Mouse (Mus musculus) cortical plate, adult 2 months (tissue): ENCODE data around the gene Krt86. TPM values are rescaled to one million over a fixed set of nuclear protein-coding genes. Genes with fewer than 3 reads are reported as not detected.
A peak's percentile ranks its signal among the peaks of the same experiment; 100 is the strongest.

Source experiments
- H3K27ac ChIP-seq: fragments of 200-500 bp; 2 replicates; pipeline ENCODE4 v1.5.1; 2012; ENCODE audit warnings: low read length, control low read depth, inconsistent platforms; ENCODE audit not compliant: insufficient read depth
- H3K4me1 ChIP-seq: fragments of 200-500 bp; 2 replicates; pipeline ENCODE4 v1.6.1; 2011; ENCODE audit warnings: low read length; ENCODE audit not compliant: control insufficient read depth, insufficient read depth
- H3K4me3 ChIP-seq: fragments of 200-500 bp; 2 replicates; pipeline ENCODE4 v1.5.1; 2011; ENCODE audit warnings: mild to moderate bottlenecking, low read length, control low read depth; ENCODE audit not compliant: insufficient read depth
- CTCF ChIP-seq: fragments of 200-500 bp; IDR thresholded peaks from 2 replicates; pipeline ENCODE4 v1.5.1; 2011; ENCODE audit warnings: mild to moderate bottlenecking, control low read depth, low read length; ENCODE audit not compliant: insufficient read depth; ENCODE audit errors: extremely low read depth
- POLR2A ChIP-seq: fragments of 200-500 bp; IDR thresholded peaks from 2 replicates; pipeline ENCODE4 v1.6.1; 2011; ENCODE audit warnings: mild to moderate bottlenecking, low read length, control low read depth; ENCODE audit not compliant: insufficient read depth; ENCODE audit errors: extremely low read depth
- polyA plus RNA-seq: library from polyadenylated mRNA; depleted of rRNA; stranded (reverse); fragments of >200 nt; gene quantifications from 2 replicates; pipeline ENCODE4 v1.2.3, GENCODE M21; 2012

Gene Krt86
- polyA plus RNA-seq, 1 experiment, result not detected

DNA sequence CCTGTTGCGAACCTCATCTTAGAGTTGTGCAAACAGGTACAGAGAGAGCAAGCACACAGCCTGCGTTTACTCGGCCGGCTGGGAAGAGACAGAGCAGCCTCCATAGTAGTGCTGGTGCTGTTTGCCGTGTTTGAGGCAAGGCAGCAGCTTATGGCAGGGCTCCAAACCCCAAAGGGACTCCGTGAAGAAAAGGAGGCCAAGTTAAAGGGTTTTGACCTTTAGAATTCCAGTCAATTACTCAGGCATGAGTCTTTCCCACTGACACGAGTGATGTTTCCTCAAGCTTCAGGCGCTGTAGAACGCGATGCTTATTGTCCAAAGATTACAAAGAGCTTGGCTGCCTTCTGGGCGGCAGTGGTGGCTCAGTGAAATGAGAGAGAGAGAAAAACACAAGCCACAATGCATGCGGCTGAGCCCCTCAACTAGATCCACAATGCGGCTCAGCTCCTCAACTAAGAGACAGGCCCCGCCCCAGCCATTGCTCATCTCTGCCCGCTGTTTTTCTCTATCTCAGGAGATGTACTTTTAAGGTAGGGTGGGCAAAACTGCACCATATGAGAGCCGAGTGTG, 14.8 kb upstream of the Krt86 start:
- Histone ChIP-seq H3K4me1 (no peaks in the 10 kb centered on the region), H3K4me3 (no peak overlapping the region), H3K27ac (no peak overlapping the region)
- TF ChIP-seq POLR2A (no peak), CTCF (no peak)

DNA sequence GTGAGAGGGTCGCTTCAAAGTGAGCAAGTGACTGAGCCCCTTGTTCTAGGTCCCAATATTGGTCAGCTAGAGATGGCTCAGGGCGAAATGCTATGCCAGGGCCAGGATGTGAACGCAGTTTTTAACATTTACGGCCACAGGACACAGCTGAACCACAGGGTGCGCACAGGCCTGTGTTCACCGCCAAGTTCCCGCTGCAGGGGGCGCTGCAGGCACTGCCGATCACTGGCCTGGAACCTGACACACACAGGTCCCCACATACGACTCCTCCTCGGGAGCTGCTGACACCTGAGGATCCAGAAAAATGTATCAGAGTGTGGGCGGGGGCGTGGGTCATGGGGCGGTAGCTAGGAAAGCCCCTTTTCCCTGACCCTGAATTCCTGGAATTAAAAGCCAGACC, 14.0 kb upstream of the Krt86 start:
- H3K4me3 ChIP-seq, result no peak overlapping the region
- TF ChIP-seq POLR2A, result no peak
- no peak for TF ChIP-seq CTCF
- H3K27ac ChIP-seq, result no peak overlapping the region
- no peaks in the 10 kb centered on the region for H3K4me1 ChIP-seq

GRCm38 (mm10) chr15:101463651-101464050, 9.6 kb upstream of the Krt86 start, which contains the start of gene Krt81:
Gene Krt81, minus strand, starts transcription at chr15:101463751.
- no peak for TF ChIP-seq POLR2A
- TF ChIP-seq CTCF, result no peak
- no peak within 1 kb of the TSS for H3K27ac ChIP-seq
- H3K4me1 ChIP-seq, result no peaks in the 10 kb centered on the region
- no peak within 1 kb of the TSS for H3K4me3 ChIP-seq

DNA sequence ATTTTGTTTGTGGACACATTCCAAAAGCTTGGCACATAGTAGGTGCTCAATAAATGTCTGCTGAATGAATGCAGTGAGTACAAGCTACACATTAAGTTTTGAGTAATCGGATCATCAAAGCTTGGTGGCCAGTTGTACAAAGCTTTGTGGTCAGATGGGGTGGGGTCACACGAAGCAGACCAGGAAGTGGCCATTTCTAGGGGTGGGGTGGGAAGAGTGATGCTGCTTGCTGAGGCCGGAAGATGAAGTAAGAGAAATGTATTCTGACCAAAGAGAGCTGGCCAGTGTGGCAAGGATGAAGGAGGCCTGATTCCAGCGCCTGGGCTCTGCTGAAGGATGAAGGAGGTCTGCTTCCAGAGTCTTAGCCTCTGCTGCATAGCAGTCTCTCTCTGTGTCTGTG, 4.2 kb upstream of the Krt86 start:
- H3K4me3 ChIP-seq, result no peak overlapping the region
- H3K4me1 ChIP-seq, result no peaks in the 10 kb centered on the region
- no peak for TF ChIP-seq POLR2A
- no peak for TF ChIP-seq CTCF
- H3K27ac ChIP-seq, result no peak overlapping the region

DNA sequence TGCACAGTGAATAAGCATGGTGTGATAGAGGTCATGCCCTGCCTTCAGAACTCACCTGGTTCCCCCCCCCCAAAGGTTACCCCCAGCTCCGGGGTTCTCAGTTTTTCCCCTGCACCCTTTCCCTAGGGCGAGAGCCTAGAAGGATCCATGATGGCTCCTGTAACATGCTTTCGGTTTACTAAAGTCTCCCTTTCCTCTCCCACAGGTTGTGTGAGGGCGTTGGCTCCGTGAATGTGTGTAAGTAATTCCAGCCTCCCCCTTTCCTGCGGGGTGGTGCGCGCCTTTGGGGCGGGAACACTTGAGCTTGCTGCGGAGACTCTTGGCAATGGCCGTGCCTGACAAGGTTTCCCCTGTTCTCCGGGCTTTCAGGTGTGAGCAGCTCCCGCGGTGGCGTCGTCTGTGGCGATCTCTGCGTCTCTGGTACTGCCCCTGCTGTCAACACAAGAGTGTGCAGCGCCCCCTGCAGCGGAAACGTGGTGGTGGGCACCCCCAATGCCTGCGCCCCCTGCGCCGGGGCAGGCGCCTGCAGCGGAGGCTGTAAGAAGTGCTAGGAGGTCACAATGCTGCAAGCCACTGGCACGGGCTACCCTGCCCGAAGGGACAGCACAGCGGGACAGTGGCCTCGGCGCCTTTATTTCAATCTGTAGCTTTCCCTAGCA, 5.9 kb downstream of the Krt86 start:
- Histone ChIP-seq H3K4me1 (no peaks in the 10 kb centered on the region), H3K27ac (no peak overlapping the region), H3K4me3 (no peak overlapping the region; the same call in 1 of the 2 replicates)
- TF ChIP-seq CTCF (peak; percentile 24; the same call in 1 of the 2 replicates), POLR2A (no peak)

DNA sequence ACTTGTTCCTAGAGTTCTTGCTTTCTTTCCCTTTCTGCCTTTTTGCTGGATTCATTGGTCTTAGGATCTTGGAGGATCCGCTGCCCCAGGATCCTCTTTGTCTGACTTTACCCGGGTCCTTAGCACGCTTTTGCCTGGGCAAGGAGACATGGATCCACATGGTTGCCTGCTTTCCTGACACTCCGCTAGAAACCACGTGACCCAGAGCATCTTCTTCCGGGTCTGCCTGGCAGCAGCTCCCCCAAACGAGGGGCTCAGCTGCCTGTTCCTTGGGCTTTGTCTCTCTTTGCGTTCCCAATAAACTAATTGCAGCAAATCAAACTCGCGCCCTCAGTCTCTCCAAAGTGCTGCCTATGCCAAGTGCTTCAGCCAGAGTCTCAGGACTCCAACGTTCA, 6.4 kb downstream of the Krt86 start:
- Histone ChIP-seq H3K4me1 (no peaks in the 10 kb centered on the region), H3K4me3 (no peak overlapping the region; the same call in 1 of the 2 replicates), H3K27ac (no peak overlapping the region)
- TF ChIP-seq POLR2A, result no peak
- TF ChIP-seq CTCF, result no peak

DNA sequence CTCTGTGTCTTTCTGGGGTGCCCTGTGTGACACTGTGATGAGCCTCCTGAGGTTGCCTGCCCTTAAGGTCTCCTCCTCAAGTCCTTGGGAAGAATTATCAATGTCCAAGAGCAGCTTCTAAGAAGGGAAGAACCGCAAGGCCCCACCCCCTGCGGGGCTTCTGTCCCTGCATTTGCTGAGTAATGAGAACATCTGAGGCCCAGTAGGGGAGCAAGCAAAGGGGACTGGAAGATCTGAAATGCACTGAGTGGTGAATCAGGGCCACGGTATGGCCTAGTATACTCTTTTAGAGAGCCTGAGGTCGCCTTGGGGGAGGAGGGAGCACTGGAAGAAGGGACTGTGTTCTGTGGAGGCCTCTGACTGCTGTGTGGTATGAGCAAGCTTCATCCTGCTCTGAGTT, 8.8 kb downstream of the Krt86 start:
- H3K4me3 ChIP-seq, result no peak overlapping the region
- H3K4me1 ChIP-seq, result no peaks in the 10 kb centered on the region; the same call in 1 of the 2 replicates
- H3K27ac ChIP-seq, result no peak overlapping the region
- no peak for TF ChIP-seq CTCF

- H3K4me3 ChIP-seq, result no peak overlapping the region
- no peak overlapping the region for H3K27ac ChIP-seq
- no peaks in the 10 kb centered on the region; the same call in 1 of the 2 replicates for H3K4me1 ChIP-seq
- TF ChIP-seq CTCF (no peak), POLR2A (no peak)
These were observed 10.4 kb downstream of the Krt86 start for GRCm38 (mm10) chr15:101483646-101484045.

GRCm38 (mm10) chr15:101484939-101485338, 11.7 kb downstream of the Krt86 start:
- TF ChIP-seq POLR2A (no peak), CTCF (no peak)

More at GRCm38 (mm10) chr15:101484939-101485338, 11.7 kb downstream of the Krt86 start:
- Histone ChIP-seq H3K4me1 (no peaks in the 10 kb centered on the region; the same call in 1 of the 2 replicates), H3K27ac (no peak overlapping the region), H3K4me3 (no peak overlapping the region)
